In the genomic region with DNA sequence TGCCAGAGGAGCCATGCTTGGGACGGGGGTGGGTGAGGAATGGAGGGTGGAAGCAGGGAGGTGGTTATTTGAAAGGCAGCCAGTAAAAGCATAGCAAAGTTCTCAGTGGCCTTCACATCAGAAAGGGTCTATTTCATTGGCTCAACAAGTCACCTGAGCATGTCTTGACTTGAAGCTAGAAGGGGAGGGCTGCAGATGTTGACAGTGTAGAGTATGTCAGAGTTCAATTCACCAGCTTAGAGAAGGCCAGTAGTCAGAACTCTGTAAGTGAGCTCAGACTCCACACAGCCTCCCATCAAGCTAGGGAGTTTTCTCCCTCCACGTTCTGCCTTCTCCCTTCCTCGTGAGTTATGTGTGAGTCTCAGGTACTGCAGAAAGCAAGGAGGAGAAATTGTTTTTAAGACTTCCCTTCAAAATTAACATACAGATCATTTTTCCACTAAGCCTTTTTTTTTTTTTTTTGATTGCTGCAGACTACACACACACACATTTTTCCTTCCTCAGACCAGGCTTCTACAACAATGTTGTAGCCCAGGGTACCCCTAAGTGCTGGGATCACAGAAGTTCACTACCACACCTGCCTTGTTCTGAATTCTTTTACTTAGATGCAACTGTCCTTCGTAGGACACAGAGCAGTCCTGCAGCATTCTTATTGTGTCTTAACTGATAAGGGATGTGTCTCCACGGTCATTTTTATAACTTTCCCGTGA, we compare ENCODE assay signal across 9 mouse cellular contexts. TPM values are rescaled to one million over a fixed set of nuclear protein-coding genes. Genes with fewer than 3 reads are reported as not detected.
DNase-seq lines count a peak whose midpoint lies in the region; ATAC-seq and TF ChIP-seq lines count a peak whose summit lies in the region.
"Had no signal": no experiment of that assay in that cellular context is flagged by ENCODE, and none has a peak within 500 bp of the region (broad histone marks: within the 10 kb centered on the region; RNA-seq: fewer than 3 reads in every experiment).

No protein-coding gene starts in this region.

- peaks cover 15% of the 10 kb centered on the region for H3K4me1 ChIP-seq in erythroblast, embryonic 14.5 days (ENCODE audit: control insufficient read depth)
- peaks cover 17% of the 10 kb centered on the region for H3K4me1 ChIP-seq in heart, embryonic 13.5 days
- H3K4me1 ChIP-seq in liver, postnatal 0 days (ENCODE audit: insufficient read depth): peaks cover 20% of the 10 kb centered on the region
- H3K4me1 ChIP-seq: hindbrain, embryonic 15.5 days had no signal

- no peak for TF ChIP-seq CTCF in liver, postnatal 0 days (IDR thresholded peaks at IDR 0.05; ENCODE audit: low read depth)

- H3K4me2 ChIP-seq in heart, embryonic 13.5 days: peak overlapping the region; percentile 29; the same call in 1 of the 2 replicates
- peak overlapping the region; percentile 62 for H3K4me2 ChIP-seq in liver, postnatal 0 days (ENCODE audit: low read depth, low read length)
- H3K4me2 ChIP-seq: hindbrain, embryonic 15.5 days had no signal

- peak; percentile 69 for DNase-seq in CD4-positive, CD25-positive, alpha-beta regulatory T cell, adult 2 months (ENCODE audit: low read depth, low spot score)
- DNase-seq in liver, postnatal 0 days: no peak
- peak; percentile 14 for DNase-seq in yolk sac, embryonic 10.5 days (ENCODE audit: low spot score)
- no peak for DNase-seq in gastrocnemius, postnatal 25 days
- no peak for DNase-seq in MN1 (ENCODE audit: low spot score)

- TF ChIP-seq EP300 in liver, postnatal 0 days (IDR thresholded peaks at IDR 0.05; ENCODE audit: low read depth): no peak; the same call in 1 of the 2 replicates

- no peaks in the 10 kb centered on the region for H3K9me3 ChIP-seq in erythroblast, embryonic 14.5 days (ENCODE audit: control insufficient read depth, low read length)
- H3K9me3 ChIP-seq in heart, embryonic 13.5 days: no peaks in the 10 kb centered on the region
- H3K9me3 ChIP-seq in liver, postnatal 0 days (ENCODE audit: low read length): no peaks in the 10 kb centered on the region
- H3K9me3 ChIP-seq: hindbrain, embryonic 15.5 days had no signal

- no peak for ATAC-seq in erythroblast, adult 5-6 weeks (replicated peaks; ENCODE audit: low FRiP score, poor library complexity, severe bottlenecking)
- no peak for ATAC-seq in heart, embryonic 13.5 days (ENCODE audit: extremely low read depth, insufficient number of reproducible peaks, low FRiP score, low TSS enrichment)
- ATAC-seq in liver, postnatal 0 days: peak; percentile 75

- peak overlapping the region; percentile 63 for H3K27ac ChIP-seq in heart, embryonic 13.5 days (replicated peaks)
- H3K27ac ChIP-seq in liver, postnatal 0 days (ENCODE audit: low read depth): peak overlapping the region; percentile 92
- H3K27ac ChIP-seq: hindbrain, embryonic 15.5 days had no signal

- H3K9ac ChIP-seq in heart, embryonic 13.5 days: no peak overlapping the region
- H3K9ac ChIP-seq in liver, postnatal 0 days (replicated peaks): no peak overlapping the region
- H3K9ac ChIP-seq: hindbrain, embryonic 15.5 days had no signal

- no peaks in the 10 kb centered on the region for H3K27me3 ChIP-seq in erythroblast, embryonic 14.5 days (ENCODE audit: control insufficient read depth)
- H3K27me3 ChIP-seq in heart, embryonic 13.5 days (replicated peaks): no peaks in the 10 kb centered on the region
- no peaks in the 10 kb centered on the region for H3K27me3 ChIP-seq in liver, postnatal 0 days (ENCODE audit: insufficient read depth, low read length)
- H3K27me3 ChIP-seq: hindbrain, embryonic 15.5 days had no signal

- WGBS in heart, embryonic 13.5 days: 36% methylated on average over 6 of the region's 6 CpGs
- WGBS in liver, postnatal 0 days (ENCODE audit: insufficient replicate concordance): 25% methylated on average over 6 of the region's 6 CpGs

- peak overlapping the region; percentile 39 for H3K4me3 ChIP-seq in erythroblast, embryonic 14.5 days (replicated peaks)
- no peak overlapping the region for H3K4me3 ChIP-seq in heart, embryonic 13.5 days
- peak overlapping the region; percentile 43; the same call in 1 of the 2 replicates for H3K4me3 ChIP-seq in liver, postnatal 0 days (ENCODE audit: low read depth, low read length)
- H3K4me3 ChIP-seq: hindbrain, embryonic 15.5 days had no signal

- H3K36me3 ChIP-seq in erythroblast, embryonic 14.5 days (ENCODE audit: control insufficient read depth): peaks cover 41% of the 10 kb centered on the region
- peaks cover 39% of the 10 kb centered on the region for H3K36me3 ChIP-seq in heart, embryonic 13.5 days
- H3K36me3 ChIP-seq in liver, postnatal 0 days (replicated peaks; ENCODE audit: insufficient read depth, low read length): peaks cover 26% of the 10 kb centered on the region

RNA-seq across cellular contexts. Expression of a gene that starts 0.5 kb away (rescaled TPM):
- polyA plus RNA-seq in erythroblast, embryonic 14.5 days (2012): 0.62 and 0.92 TPM in 2 replicates
- total RNA-seq in erythroblast, adult 5-6 weeks (2015; ENCODE audit: low replicate concordance): 12.5 and 13.2 TPM in 2 replicates
- 51.3 and 56.9 TPM in 2 replicates for total RNA-seq in erythroblast, adult 5-6 weeks (2017; ENCODE audit: low replicate concordance)
- 5.5 and 5.8 TPM in 2 replicates for polyA plus RNA-seq in heart, embryonic 13.5 days (2015; fragmentation: Nextera tagmentation; extraction: Ambion mirVana)
- 17.7 and 18.4 TPM in 2 replicates for polyA plus RNA-seq in liver, postnatal 0 days (2015; fragmentation: Nextera tagmentation; extraction: Ambion mirVana)
- total RNA-seq in gastrocnemius, postnatal 25 days (2021): 1 to 10 TPM; 2.8 to 3.7 TPM

RNA-seq across cellular contexts. Expression of a gene that starts 56.0 kb away (rescaled TPM):
- not detected in 2 replicates for polyA plus RNA-seq in erythroblast, embryonic 14.5 days (2012)
- not detected in 2 replicates for total RNA-seq in erythroblast, adult 5-6 weeks (2015; ENCODE audit: low replicate concordance)
- 0.17 and 0.28 TPM in 2 replicates for total RNA-seq in erythroblast, adult 5-6 weeks (2017; ENCODE audit: low replicate concordance)
- polyA plus RNA-seq in heart, embryonic 13.5 days (2015; fragmentation: Nextera tagmentation; extraction: Ambion mirVana): 8.5 and 8.8 TPM in 2 replicates
- 0.06 TPM in 1 of 2 replicates, not detected in the other for polyA plus RNA-seq in liver, postnatal 0 days (2015; fragmentation: Nextera tagmentation; extraction: Ambion mirVana)
- 100 to 1,000 TPM; 214 to 223 TPM for total RNA-seq in gastrocnemius, postnatal 25 days (2021)
- polyA plus RNA-seq: hindbrain, embryonic 15.5 days had no signal

RNA-seq across cellular contexts. Expression of a gene that starts 59.3 kb away (rescaled TPM):
- 1.5 and 2.3 TPM in 2 replicates for polyA plus RNA-seq in erythroblast, embryonic 14.5 days (2012)
- 17.6 and 30.0 TPM in 2 replicates for total RNA-seq in erythroblast, adult 5-6 weeks (2015; ENCODE audit: low replicate concordance)
- total RNA-seq in erythroblast, adult 5-6 weeks (2017; ENCODE audit: low replicate concordance): 36.8 and 42.0 TPM in 2 replicates
- polyA plus RNA-seq in heart, embryonic 13.5 days (2015; fragmentation: Nextera tagmentation; extraction: Ambion mirVana): 61.9 and 64.3 TPM in 2 replicates
- 38.7 and 42.2 TPM in 2 replicates for polyA plus RNA-seq in liver, postnatal 0 days (2015; fragmentation: Nextera tagmentation; extraction: Ambion mirVana)
- 10 to 100 TPM; 18.1 to 23.0 TPM for total RNA-seq in gastrocnemius, postnatal 25 days (2021)

RNA-seq across cellular contexts. Expression of a gene that starts 59.5 kb away (rescaled TPM):
- 0.04 TPM in 1 of 2 replicates, not detected in the other for polyA plus RNA-seq in erythroblast, embryonic 14.5 days (2012)
- not detected in 2 replicates for total RNA-seq in erythroblast, adult 5-6 weeks (2015; ENCODE audit: low replicate concordance)
- total RNA-seq in erythroblast, adult 5-6 weeks (2017; ENCODE audit: low replicate concordance): 1.4 TPM in 1 of 2 replicates, not detected in the other
- 0.40 and 0.97 TPM in 2 replicates for polyA plus RNA-seq in heart, embryonic 13.5 days (2015; fragmentation: Nextera tagmentation; extraction: Ambion mirVana)
- 0.70 and 1.3 TPM in 2 replicates for polyA plus RNA-seq in liver, postnatal 0 days (2015; fragmentation: Nextera tagmentation; extraction: Ambion mirVana)
- total RNA-seq in gastrocnemius, postnatal 25 days (2021): under 1 TPM in 1 of 2 experiments, not detected in 1; 0.19 TPM

Comparison
In these comparisons a context has a peak if more than half of its experiments do, and no peak if none do; other contexts are left out.
1. DNase-seq: peak in CD4-positive, CD25-positive, alpha-beta regulatory T cell, adult 2 months (single experiment) and yolk sac, embryonic 10.5 days (single experiment); none in liver, postnatal 0 days (single experiment), gastrocnemius, postnatal 25 days (single experiment) and MN1 (single experiment).
2. RNA of a gene that starts 59.3 kb away (polyA plus RNA-seq): 61.9 to 64.3 TPM in heart, embryonic 13.5 days and 38.7 to 42.2 TPM in liver, postnatal 0 days; 1.5 to 2.3 TPM in erythroblast, embryonic 14.5 days; every median in the first group is over 10 times any median in the second.